Mouse (Mus musculus): ENCODE data around the gene Flna. TPM values are rescaled to one million over a fixed set of nuclear protein-coding genes. Genes with fewer than 3 reads are reported as not detected.
"Not testable (repeated sequence)": the region's sequence is repeated elsewhere in the genome, so short reads cannot be mapped to it uniquely, and the experiment has no call there.

Flna gene
- polyA plus RNA-seq, 1 experiment = 49.6 TPM

- Histone ChIP-seq H3K4me3 (ENCODE audit: control insufficient read depth, low read depth, low read length) (no peak overlapping the region), H3K27ac (ENCODE audit: control insufficient read depth, insufficient read depth, low read depth, low read length) (no peak overlapping the region), H3K27me3 (ENCODE audit: control insufficient read depth, insufficient read depth, low read length) (no peaks in the 10 kb centered on the region), H3K36me3 (ENCODE audit: control insufficient read depth, insufficient read depth, low read length) (no peaks in the 10 kb centered on the region), H3K4me1 (ENCODE audit: control insufficient read depth, insufficient read depth, low read length) (no peaks in the 10 kb centered on the region)
- TF ChIP-seq CTCF (IDR thresholded peaks at IDR 0.05; ENCODE audit: control insufficient read depth, insufficient read depth, insufficient replicate concordance, low read depth, low read length) (no peak), POLR2A (IDR thresholded peaks at IDR 0.05; ENCODE audit: control insufficient read depth, low read depth, low read length) (no peak)
Measured at GRCm38 (mm10) chrX:74230038-74230437, 19.6 kb downstream of the Flna start.

- not testable (repeated sequence) for H3K27ac ChIP-seq (ENCODE audit: control insufficient read depth, insufficient read depth, low read depth, low read length); H3K4me1 ChIP-seq (ENCODE audit: control insufficient read depth, insufficient read depth, low read length); H3K36me3 ChIP-seq (ENCODE audit: control insufficient read depth, insufficient read depth, low read length); H3K4me3 ChIP-seq (ENCODE audit: control insufficient read depth, low read depth, low read length); H3K27me3 ChIP-seq (ENCODE audit: control insufficient read depth, insufficient read depth, low read length)
Measured at GRCm38 (mm10) chrX:74220099-74220498, 29.5 kb downstream of the Flna start.

GRCm38 (mm10) chrX:74219449-74219848 is 30.2 kb downstream of the Flna start:
- H3K36me3 ChIP-seq (ENCODE audit: control insufficient read depth, insufficient read depth, low read length) = no peaks in the 10 kb centered on the region
- no peak overlapping the region for H3K4me3 ChIP-seq (ENCODE audit: control insufficient read depth, low read depth, low read length)
- H3K27me3 ChIP-seq (ENCODE audit: control insufficient read depth, insufficient read depth, low read length) = no peaks in the 10 kb centered on the region
- TF ChIP-seq POLR2A (IDR thresholded peaks at IDR 0.05; ENCODE audit: control insufficient read depth, low read depth, low read length) (no peak), CTCF (IDR thresholded peaks at IDR 0.05; ENCODE audit: control insufficient read depth, insufficient read depth, insufficient replicate concordance, low read depth, low read length) (no peak)
- no peaks in the 10 kb centered on the region for H3K4me1 ChIP-seq (ENCODE audit: control insufficient read depth, insufficient read depth, low read length)
- H3K27ac ChIP-seq (ENCODE audit: control insufficient read depth, insufficient read depth, low read depth, low read length) = no peak overlapping the region

GRCm38 (mm10) chrX:74218496-74218895 is 31.1 kb downstream of the Flna start:
- Histone ChIP-seq H3K4me3 (ENCODE audit: control insufficient read depth, low read depth, low read length) (no peak overlapping the region), H3K27me3 (ENCODE audit: control insufficient read depth, insufficient read depth, low read length) (no peaks in the 10 kb centered on the region), H3K27ac (ENCODE audit: control insufficient read depth, insufficient read depth, low read depth, low read length) (no peak overlapping the region), H3K36me3 (ENCODE audit: control insufficient read depth, insufficient read depth, low read length) (no peaks in the 10 kb centered on the region), H3K4me1 (ENCODE audit: control insufficient read depth, insufficient read depth, low read length) (no peaks in the 10 kb centered on the region)
- TF ChIP-seq POLR2A (IDR thresholded peaks at IDR 0.05; ENCODE audit: control insufficient read depth, low read depth, low read length) (no peak), CTCF (IDR thresholded peaks at IDR 0.05; ENCODE audit: control insufficient read depth, insufficient read depth, insufficient replicate concordance, low read depth, low read length) (no peak)

- no peak for TF ChIP-seq POLR2A (IDR thresholded peaks at IDR 0.05; ENCODE audit: control insufficient read depth, low read depth, low read length)
- no peak for TF ChIP-seq CTCF (IDR thresholded peaks at IDR 0.05; ENCODE audit: control insufficient read depth, insufficient read depth, insufficient replicate concordance, low read depth, low read length)
Measured at GRCm38 (mm10) chrX:74203556-74203955, 46.1 kb downstream of the Flna start.

GRCm38 (mm10) chrX:74176959-74177358 is 72.7 kb downstream of the Flna start, which contains the start of gene Tktl1:
TSS of gene Tktl1 (plus strand) at chrX:74177259.
- TF ChIP-seq POLR2A (IDR thresholded peaks at IDR 0.05; ENCODE audit: control insufficient read depth, low read depth, low read length) (peak; percentile 67; the same call in 1 of the 2 replicates), CTCF (IDR thresholded peaks at IDR 0.05; ENCODE audit: control insufficient read depth, insufficient read depth, insufficient replicate concordance, low read depth, low read length) (no peak)
- Histone ChIP-seq H3K4me3 (ENCODE audit: control insufficient read depth, low read depth, low read length) (peak within 1 kb of the TSS; percentile 88), H3K4me1 (ENCODE audit: control insufficient read depth, insufficient read depth, low read length) (no peaks in the 10 kb centered on the region), H3K27me3 (ENCODE audit: control insufficient read depth, insufficient read depth, low read length) (no peaks in the 10 kb centered on the region), H3K27ac (ENCODE audit: control insufficient read depth, insufficient read depth, low read depth, low read length) (peak within 1 kb of the TSS; percentile 87), H3K36me3 (ENCODE audit: control insufficient read depth, insufficient read depth, low read length) (no peaks in the 10 kb centered on the region)

More at GRCm38 (mm10) chrX:74203556-74203955, 46.1 kb downstream of the Flna start:
- Histone ChIP-seq H3K36me3 (ENCODE audit: control insufficient read depth, insufficient read depth, low read length) (no peaks in the 10 kb centered on the region), H3K4me3 (ENCODE audit: control insufficient read depth, low read depth, low read length) (no peak overlapping the region), H3K4me1 (ENCODE audit: control insufficient read depth, insufficient read depth, low read length) (no peaks in the 10 kb centered on the region), H3K27me3 (ENCODE audit: control insufficient read depth, insufficient read depth, low read length) (no peaks in the 10 kb centered on the region), H3K27ac (ENCODE audit: control insufficient read depth, insufficient read depth, low read depth, low read length) (no peak overlapping the region)

Other genes with a start within 250 kb of the Flna start
- 12.8 and 17.0 TPM in 2 replicates for gene Irak1, start 225.9 kb downstream of the Flna start, polyA plus RNA-seq (2012; rRNA removed)
- not detected in 2 replicates for gene Opn1mw, start 122.4 kb downstream of the Flna start, polyA plus RNA-seq (2012; rRNA removed)
- 0.74 and 0.76 TPM in 2 replicates for gene Mecp2, start 114.5 kb downstream of the Flna start, polyA plus RNA-seq (2012; rRNA removed)
- 1.2 and 1.7 TPM in 2 replicates for gene Tex28, start 82.0 kb downstream of the Flna start, polyA plus RNA-seq (2012; rRNA removed)
- gene Tktl1, start 72.6 kb downstream of the Flna start, polyA plus RNA-seq (2012; rRNA removed) = 5.6 and 6.8 TPM in 2 replicates
- gene Emd, start 4.9 kb upstream of the Flna start, polyA plus RNA-seq (2012; rRNA removed) = 29.9 and 33.6 TPM in 2 replicates
- 85.8 and 143 TPM in 2 replicates for gene Rpl10, start 21.0 kb upstream of the Flna start, polyA plus RNA-seq (2012; rRNA removed)
- 17.4 and 20.0 TPM in 2 replicates for gene Taz, start 32.1 kb upstream of the Flna start, polyA plus RNA-seq (2012; rRNA removed)
- gene Dnase1l1, start 32.5 kb upstream of the Flna start, polyA plus RNA-seq (2012; rRNA removed) = 1.7 and 1.8 TPM in 2 replicates
- gene Atp6ap1, start 47.3 kb upstream of the Flna start, polyA plus RNA-seq (2012; rRNA removed) = 40.3 and 41.6 TPM in 2 replicates
- 18.0 and 19.7 TPM in 2 replicates for gene Gdi1, start 55.2 kb upstream of the Flna start, polyA plus RNA-seq (2012; rRNA removed)
- gene Fam50a, start 63.2 kb upstream of the Flna start, polyA plus RNA-seq (2012; rRNA removed) = 1.4 and 1.9 TPM in 2 replicates
- gene Plxna3, start 79.2 kb upstream of the Flna start, polyA plus RNA-seq (2012; rRNA removed) = 1.9 and 2.1 TPM in 2 replicates
- 7.0 and 7.3 TPM in 2 replicates for gene Lage3, start 103.8 kb upstream of the Flna start, polyA plus RNA-seq (2012; rRNA removed)
- 11.5 and 13.2 TPM in 2 replicates for gene Ubl4a, start 123.4 kb upstream of the Flna start, polyA plus RNA-seq (2012; rRNA removed)
- gene Slc10a3, start 123.5 kb upstream of the Flna start, polyA plus RNA-seq (2012; rRNA removed) = 6.2 and 9.0 TPM in 2 replicates
- gene Fam3a, start 143.5 kb upstream of the Flna start, polyA plus RNA-seq (2012; rRNA removed) = 5.6 and 6.5 TPM in 2 replicates
- gene Ikbkg, start 143.5 kb upstream of the Flna start, polyA plus RNA-seq (2012; rRNA removed) = 2.1 and 2.9 TPM in 2 replicates
- 6.9 and 7.7 TPM in 2 replicates for gene G6pdx, start 179.4 kb upstream of the Flna start, polyA plus RNA-seq (2012; rRNA removed)
- 26.3 and 26.6 TPM in 2 replicates for gene Gm6880, start 231.6 kb upstream of the Flna start, polyA plus RNA-seq (2012; rRNA removed)